Mouse (Mus musculus) brain, embryonic 14.5 days (tissue): Measurements from ENCODE around the gene Disp2. TPM values are rescaled to one million over a fixed set of nuclear protein-coding genes. Genes with fewer than 3 reads are reported as not detected.

ENCODE experiments used
- DNase-seq: peaks from one replicate; pipeline ENCODE4 v3.0.0-alpha.2; 2011; ENCODE audit warnings: low read depth
- CTCF ChIP-seq: fragments of 200-500 bp; IDR thresholded peaks from 2 replicates; pipeline ENCODE4 v1.5.1; 2012; ENCODE audit warnings: inconsistent platforms, mild to moderate bottlenecking, moderate library complexity, borderline replicate concordance; ENCODE audit not compliant: insufficient read depth, insufficient read length; ENCODE audit errors: extremely low read depth
- POLR2A ChIP-seq: fragments of 200-500 bp; IDR thresholded peaks from 2 replicates; pipeline ENCODE4 v1.6.1; 2012; ENCODE audit warnings: mild to moderate bottlenecking, inconsistent platforms, borderline replicate concordance; ENCODE audit not compliant: poor library complexity, insufficient read depth, insufficient read length, severe bottlenecking; ENCODE audit errors: extremely low read depth
- polyA plus RNA-seq: library from polyadenylated mRNA; depleted of rRNA; stranded (reverse); fragments of >200 nt; gene quantifications from 2 replicates; pipeline ENCODE4 v1.2.3, GENCODE M21; 2012

The Disp2 gene
- polyA plus RNA-seq, 1 experiment = 108 TPM

- no peak for DNase-seq
- TF ChIP-seq POLR2A = no peak
- no peak for TF ChIP-seq CTCF
Observed at GRCm38 (mm10) chr2:118776295-118776694, 3.2 kb upstream of the Disp2 start.

- TF ChIP-seq POLR2A = no peak
- no peak for TF ChIP-seq CTCF
- DNase-seq = no peak
Observed at GRCm38 (mm10) chr2:118778418-118778817, 1.1 kb upstream of the Disp2 start.

GRCm38 (mm10) chr2:118779065-118779464 is 454 bp upstream of the Disp2 start:
- TF ChIP-seq POLR2A (no peak), CTCF (no peak)
- peak; percentile 47 for DNase-seq

GRCm38 (mm10) chr2:118781115-118781514 is 1.6 kb downstream of the Disp2 start:
- no peak for DNase-seq
- TF ChIP-seq POLR2A = no peak
- TF ChIP-seq CTCF = no peak

GRCm38 (mm10) chr2:118782303-118782702 is 2.8 kb downstream of the Disp2 start:
- TF ChIP-seq POLR2A (no peak), CTCF (no peak)

GRCm38 (mm10) chr2:118783093-118783492 is 3.6 kb downstream of the Disp2 start:
- DNase-seq = no peak
- TF ChIP-seq CTCF (no peak), POLR2A (no peak)

More at GRCm38 (mm10) chr2:118782303-118782702, 2.8 kb downstream of the Disp2 start:
- DNase-seq = no peak

- TF ChIP-seq POLR2A (no peak), CTCF (no peak)
- no peak for DNase-seq
Observed at GRCm38 (mm10) chr2:118783663-118784062, 4.1 kb downstream of the Disp2 start.

- DNase-seq = no peak
- TF ChIP-seq CTCF = no peak
- no peak for TF ChIP-seq POLR2A
Observed at GRCm38 (mm10) chr2:118786525-118786924, 7.0 kb downstream of the Disp2 start.

- peak; percentile 69 for DNase-seq
- TF ChIP-seq POLR2A (no peak), CTCF (no peak)
Observed at GRCm38 (mm10) chr2:118789501-118789900, 10.0 kb downstream of the Disp2 start.

GRCm38 (mm10) chr2:118790221-118790550 is 10.7 kb downstream of the Disp2 start:
- no peak for TF ChIP-seq CTCF
- no peak for TF ChIP-seq POLR2A
- DNase-seq = no peak

GRCm38 (mm10) chr2:118790551-118791525 is 11.3 kb downstream of the Disp2 start:
- TF ChIP-seq POLR2A (no peak), CTCF (peak; percentile 66)
- DNase-seq = peak; percentile 71

- TF ChIP-seq POLR2A (no peak), CTCF (no peak)
- no peak for DNase-seq
Observed at GRCm38 (mm10) chr2:118791591-118792258, 12.2 kb downstream of the Disp2 start.

- DNase-seq = no peak
- TF ChIP-seq CTCF = no peak
- TF ChIP-seq POLR2A = no peak
Observed at GRCm38 (mm10) chr2:118792259-118792613, 12.7 kb downstream of the Disp2 start.
